ENCODE assay signal across 10 mouse cellular contexts in genomic region chr11:72455694-72456093, GRCm38 (mm10). TPM values are rescaled to one million over a fixed set of nuclear protein-coding genes. Genes with fewer than 3 reads are reported as not detected.
DNase-seq lines count a peak whose midpoint lies in the region; ATAC-seq and TF ChIP-seq lines count a peak whose summit lies in the region.
"Had no signal": no experiment of that assay in that cellular context is flagged by ENCODE, and none has a peak within 500 bp of the region (broad histone marks: within the 10 kb centered on the region; RNA-seq: fewer than 3 reads in every experiment).

No protein-coding gene starts in this region.

- no peaks in the 10 kb centered on the region for H3K4me1 ChIP-seq in hindbrain, embryonic 14.5 days (replicated peaks; ENCODE audit: control insufficient read depth, insufficient read depth, low read length)
- no peaks in the 10 kb centered on the region for H3K4me1 ChIP-seq in midbrain, embryonic 16.5 days (ENCODE audit: control insufficient read depth, insufficient read depth, low read length)
- no peaks in the 10 kb centered on the region for H3K4me1 ChIP-seq in thymus, adult 2 months (replicated peaks; ENCODE audit: control insufficient read depth, insufficient read depth, low read length)

- WGBS in hindbrain, embryonic 14.5 days: 18% methylated on average over 5 of the region's 5 CpGs
- WGBS in midbrain, embryonic 16.5 days: 36% methylated on average over 5 of the region's 5 CpGs
- WGBS in thymus, adult 2 months: 97% methylated on average over 5 of the region's 5 CpGs

- no peaks in the 10 kb centered on the region for H3K9me3 ChIP-seq in hindbrain, embryonic 14.5 days (ENCODE audit: control insufficient read depth, low read length)
- H3K9me3 ChIP-seq in midbrain, embryonic 16.5 days (replicated peaks; ENCODE audit: control insufficient read depth, low read length, poor library complexity, severe bottlenecking): no peaks in the 10 kb centered on the region
- H3K9me3 ChIP-seq: kidney, embryonic 15.5 days; lung, embryonic 15.5 days had no signal

- ATAC-seq in hindbrain, embryonic 14.5 days (ENCODE audit: low FRiP score): peak; percentile 71; the same call in 1 of the 2 replicates
- peak; percentile 42; the same call in 1 of the 2 replicates for ATAC-seq in midbrain, embryonic 16.5 days

- DNase-seq in left cerebral cortex, adult 11 months (ENCODE audit: low spot score): peak; percentile 71
- DNase-seq in left cerebral cortex, postnatal 36 days (ENCODE audit: low spot score in 2 of 2): no peak
- peak; percentile 55 to 70 for DNase-seq in cerebellum, postnatal 14 days
- DNase-seq in hindbrain, embryonic 14.5 days (ENCODE audit: low spot score): no peak
- no peak for DNase-seq in ovary, postnatal 14 days (ENCODE audit: low spot score)
- no peak for DNase-seq in thymus, postnatal 4 days
- no peak for DNase-seq in thymus, adult 2 months

- H3K4me3 ChIP-seq in hindbrain, embryonic 14.5 days (replicated peaks; ENCODE audit: low read length): no peak overlapping the region
- H3K4me3 ChIP-seq in midbrain, embryonic 16.5 days (ENCODE audit: low read depth, low read length): no peak overlapping the region
- H3K4me3 ChIP-seq in thymus, adult 2 months (ENCODE audit: control insufficient read depth, insufficient read depth, low read length): no peak overlapping the region
- H3K4me3 ChIP-seq: kidney, embryonic 15.5 days; lung, embryonic 15.5 days had no signal

- intact Hi-C loops in left cerebral cortex, postnatal 36 days (cut with DNase I): loop anchor here (5.0 kb wide), 1 partner anchor 77 kb away; no protein-coding TSS in a partner anchor

- no peak overlapping the region for H3K9ac ChIP-seq in hindbrain, embryonic 14.5 days
- H3K9ac ChIP-seq in midbrain, embryonic 16.5 days (ENCODE audit: low read depth, low read length): 0 out of 2 replicates have a peak overlapping the region, but pooled peaks have one; percentile 26
- H3K9ac ChIP-seq: kidney, embryonic 15.5 days; lung, embryonic 15.5 days had no signal

- TF ChIP-seq POLR2A in thymus, adult 2 months (IDR thresholded peaks at IDR 0.05; ENCODE audit: control insufficient read depth, extremely low read depth, insufficient read depth, low read length, poor library complexity): no peak

- TF ChIP-seq CTCF in thymus, adult 2 months (IDR thresholded peaks at IDR 0.05; ENCODE audit: borderline replicate concordance, control insufficient read depth, extremely low read depth, insufficient read depth, low read length, poor library complexity): no peak

- H3K27me3 ChIP-seq in hindbrain, embryonic 14.5 days (ENCODE audit: control insufficient read depth, insufficient read depth, low read length): no peaks in the 10 kb centered on the region
- no peaks in the 10 kb centered on the region for H3K27me3 ChIP-seq in midbrain, embryonic 16.5 days (ENCODE audit: control insufficient read depth, insufficient read depth, low read depth, low read length)
- H3K27me3 ChIP-seq in thymus, adult 2 months (ENCODE audit: control insufficient read depth, insufficient read depth, low read length): no peaks in the 10 kb centered on the region
- H3K27me3 ChIP-seq: kidney, embryonic 15.5 days; lung, embryonic 15.5 days had no signal

- H3K27ac ChIP-seq in hindbrain, embryonic 14.5 days: no peak overlapping the region; the same call in 1 of the 2 replicates
- no peak overlapping the region for H3K27ac ChIP-seq in midbrain, embryonic 16.5 days (ENCODE audit: low read length)
- H3K27ac ChIP-seq in thymus, adult 2 months (ENCODE audit: control insufficient read depth, insufficient read depth, low read length): no peak overlapping the region
- H3K27ac ChIP-seq: kidney, embryonic 15.5 days; lung, embryonic 15.5 days had no signal

- no peak overlapping the region for H3K4me2 ChIP-seq in hindbrain, embryonic 14.5 days (replicated peaks)
- no peak overlapping the region for H3K4me2 ChIP-seq in midbrain, embryonic 16.5 days (ENCODE audit: low read length)
- H3K4me2 ChIP-seq: kidney, embryonic 15.5 days; lung, embryonic 15.5 days had no signal

- H3K36me3 ChIP-seq in hindbrain, embryonic 14.5 days (replicated peaks; ENCODE audit: control insufficient read depth, insufficient read depth): peaks cover 84% of the 10 kb centered on the region
- H3K36me3 ChIP-seq in midbrain, embryonic 16.5 days (ENCODE audit: control insufficient read depth, insufficient read depth, low read length): peaks cover 34% of the 10 kb centered on the region
- peaks cover 8% of the 10 kb centered on the region; the same call in 1 of the 2 replicates for H3K36me3 ChIP-seq in thymus, adult 2 months (ENCODE audit: control insufficient read depth, insufficient read depth, low read length)

RNA-seq across cellular contexts. Expression of gene Mybbp1a, which starts 14.5 kb away (rescaled TPM):
- total RNA-seq in left cerebral cortex, postnatal 36 days (2021): 10 to 100 TPM; 42.8 to 50.2 TPM
- 54.1 and 63.3 TPM in 2 replicates for polyA plus RNA-seq in hindbrain, embryonic 14.5 days (2014; fragmentation: Nextera tagmentation; extraction: Ambion mirVana)
- polyA plus RNA-seq in midbrain, embryonic 16.5 days (2015; fragmentation: Nextera tagmentation; extraction: Ambion mirVana): 61.1 and 67.6 TPM in 2 replicates
- polyA plus RNA-seq in thymus, adult 2 months (2012; rRNA removed): 57.1 and 67.8 TPM in 2 replicates

RNA-seq across cellular contexts. Expression of gene Ggt6, which starts 20.4 kb away (rescaled TPM):
- under 1 TPM in 1 of 2 experiments, not detected in 1; 0.29 TPM for total RNA-seq in left cerebral cortex, postnatal 36 days (2021)
- 0.11 TPM in 1 of 2 replicates, not detected in the other for polyA plus RNA-seq in hindbrain, embryonic 14.5 days (2014; fragmentation: Nextera tagmentation; extraction: Ambion mirVana)
- polyA plus RNA-seq in midbrain, embryonic 16.5 days (2015; fragmentation: Nextera tagmentation; extraction: Ambion mirVana): not detected in 2 replicates
- polyA plus RNA-seq in thymus, adult 2 months (2012; rRNA removed): 4.0 and 4.3 TPM in 2 replicates

RNA-seq across cellular contexts. Expression of gene Spns2, which starts 34.0 kb away (rescaled TPM):
- total RNA-seq in left cerebral cortex, postnatal 36 days (2021): 10 to 100 TPM; 53.6 to 69.9 TPM
- 11.9 and 12.4 TPM in 2 replicates for polyA plus RNA-seq in hindbrain, embryonic 14.5 days (2014; fragmentation: Nextera tagmentation; extraction: Ambion mirVana)
- 6.8 and 8.4 TPM in 2 replicates for polyA plus RNA-seq in midbrain, embryonic 16.5 days (2015; fragmentation: Nextera tagmentation; extraction: Ambion mirVana)
- 8.9 and 10.6 TPM in 2 replicates for polyA plus RNA-seq in thymus, adult 2 months (2012; rRNA removed)

RNA-seq across cellular contexts. Expression of gene Smtnl2, which starts 44.2 kb away (rescaled TPM):
- 1 to 10 TPM in 1 of 2 experiments, under 1 TPM in 1; 0.68 to 1.5 TPM for total RNA-seq in left cerebral cortex, postnatal 36 days (2021)
- 4.6 and 4.8 TPM in 2 replicates for polyA plus RNA-seq in hindbrain, embryonic 14.5 days (2014; fragmentation: Nextera tagmentation; extraction: Ambion mirVana)
- 10.3 and 12.2 TPM in 2 replicates for polyA plus RNA-seq in midbrain, embryonic 16.5 days (2015; fragmentation: Nextera tagmentation; extraction: Ambion mirVana)
- 1.7 and 2.7 TPM in 2 replicates for polyA plus RNA-seq in thymus, adult 2 months (2012; rRNA removed)

Comparison
In these comparisons a context has a peak if more than half of its experiments do, and no peak if none do; other contexts are left out.
1. DNase-seq: peak in left cerebral cortex, adult 11 months (single experiment) and cerebellum, postnatal 14 days (2 of 2); none in left cerebral cortex, postnatal 36 days (0 of 2), hindbrain, embryonic 14.5 days (single experiment), ovary, postnatal 14 days (single experiment), thymus, postnatal 4 days (single experiment) and thymus, adult 2 months (single experiment).